Mouse (Mus musculus) stomach, postnatal 0 days (tissue): ENCODE measurements around the gene Tbc1d21. TPM values are rescaled to one million over a fixed set of nuclear protein-coding genes. Genes with fewer than 3 reads are reported as not detected.

Experiments used
- ATAC-seq: fragments of 200-750 bp; cut with Nextera tagmentation; 2 replicates; pipeline ENCODE4 v1.8.0; 2017; ENCODE audit not compliant: low FRiP score, low TSS enrichment
- DNase-seq: peaks from one replicate; pipeline ENCODE4 v3.0.0-alpha.2; 2016; ENCODE audit warnings: low spot score
- H3K27ac ChIP-seq: fragments of 300-500 bp; sonication (generic); replicated peaks from 2 replicates; pipeline ENCODE4 v1.5.1; 2014; ENCODE audit warnings: mild to moderate bottlenecking, control low read depth
- H3K27me3 ChIP-seq: fragments of 300-500 bp; sonication (generic); 2 replicates; pipeline ENCODE4 v1.6.1; 2014; ENCODE audit warnings: low read length; ENCODE audit not compliant: control insufficient read depth, insufficient read depth
- H3K36me3 ChIP-seq: fragments of 300-500 bp; sonication (generic); 2 replicates; pipeline ENCODE4 v1.6.1; 2014; ENCODE audit warnings: low read length, mixed read lengths; ENCODE audit not compliant: control insufficient read depth, insufficient read depth
- H3K4me1 ChIP-seq: fragments of 300-500 bp; sonication (generic); replicated peaks from 2 replicates; pipeline ENCODE4 v1.6.1; 2014; ENCODE audit warnings: antibody characterized with exemption; ENCODE audit not compliant: control insufficient read depth, insufficient read depth
- H3K4me2 ChIP-seq: fragments of 300-500 bp; sonication (generic); replicated peaks from 2 replicates; pipeline ENCODE4 v1.6.1; 2014; ENCODE audit warnings: low read depth, mild to moderate bottlenecking, control low read depth, moderate library complexity
- H3K4me3 ChIP-seq: fragments of 300-500 bp; sonication (generic); 2 replicates; pipeline ENCODE4 v1.5.1; 2014; ENCODE audit warnings: low read depth, low read length, control low read depth
- H3K9ac ChIP-seq: fragments of 300-500 bp; sonication (generic); 2 replicates; pipeline ENCODE4 v1.6.1; 2014; ENCODE audit warnings: mild to moderate bottlenecking, low read length, control low read depth, mixed read lengths
- H3K9me3 ChIP-seq: fragments of 300-500 bp; sonication (generic); 2 replicates; pipeline ENCODE4 v1.6.1; 2016; ENCODE audit warnings: low read length; ENCODE audit not compliant: control insufficient read depth
- CTCF ChIP-seq: IDR thresholded peaks from 2 replicates; pipeline ENCODE4 v1.5.1; 2016; ENCODE audit warnings: antibody characterized with exemption, low read depth, mild to moderate bottlenecking, moderate library complexity
- EP300 ChIP-seq: optimal IDR thresholded peaks from 2 replicates; pipeline ENCODE3; 2016; ENCODE audit warnings: antibody characterized with exemption
- WGBS: fragments of 180-500 bp; shearing (Covaris S2); extraction: QIAGEN DNeasy Blood & Tissue Kit; methylation state at CpG from one replicate; pipeline ENCODE4 v1.1.7; 2014; 5-methylcytosine and 5-hydroxymethylcytosine counted together
- polyA plus RNA-seq: library from polyadenylated mRNA; unstranded; fragments of >200 nt; fragmentation: Nextera tagmentation; extraction: Ambion mirVana; gene quantifications from 2 replicates; pipeline ENCODE4 v1.2.1, GENCODE M21; 2015

Tbc1d21 gene
- polyA plus RNA-seq, 1 experiment from 2014 or later = not detected

GRCm38 (mm10) chr9:58371914-58372313 is 1.7 kb upstream of the Tbc1d21 start:
- no peaks in the 10 kb centered on the region for H3K27me3 ChIP-seq
- H3K9ac ChIP-seq = no peak overlapping the region
- no peak overlapping the region for H3K4me3 ChIP-seq
- H3K9me3 ChIP-seq = no peaks in the 10 kb centered on the region
- H3K36me3 ChIP-seq = no peaks in the 10 kb centered on the region
- WGBS = 34% methylated on average over 8 of the region's 8 CpGs
- no peak for TF ChIP-seq EP300
- TF ChIP-seq CTCF = no peak
- no peaks in the 10 kb centered on the region for H3K4me1 ChIP-seq
- ATAC-seq = no peak
- no peak overlapping the region for H3K4me2 ChIP-seq
- no peak for DNase-seq
- H3K27ac ChIP-seq = no peak overlapping the region

- Histone ChIP-seq H3K4me2 (no peak overlapping the region), H3K4me1 (no peaks in the 10 kb centered on the region), H3K36me3 (no peaks in the 10 kb centered on the region), H3K9ac (no peak overlapping the region), H3K4me3 (no peak overlapping the region), H3K9me3 (no peaks in the 10 kb centered on the region), H3K27me3 (no peaks in the 10 kb centered on the region), H3K27ac (no peak overlapping the region)
- no peak for ATAC-seq
- DNase-seq = no peak
- WGBS = 53% methylated on average over 6 of the region's 6 CpGs
- no peak for TF ChIP-seq EP300
- TF ChIP-seq CTCF = peak; percentile 74
Measured at GRCm38 (mm10) chr9:58369644-58370043, 611 bp downstream of the Tbc1d21 start.

GRCm38 (mm10) chr9:58364325-58364724 is 5.9 kb downstream of the Tbc1d21 start:
- WGBS = 82% methylated on average over 8 of the region's 8 CpGs
- no peak overlapping the region for H3K4me3 ChIP-seq
- H3K9me3 ChIP-seq = no peaks in the 10 kb centered on the region
- no peak for TF ChIP-seq CTCF
- TF ChIP-seq EP300 = no peak
- no peaks in the 10 kb centered on the region for H3K27me3 ChIP-seq
- H3K36me3 ChIP-seq = no peaks in the 10 kb centered on the region
- H3K27ac ChIP-seq = no peak overlapping the region
- no peak overlapping the region for H3K9ac ChIP-seq
- no peak for DNase-seq
- no peak for ATAC-seq
- no peaks in the 10 kb centered on the region for H3K4me1 ChIP-seq
- no peak overlapping the region for H3K4me2 ChIP-seq

- Histone ChIP-seq H3K27me3 (no peaks in the 10 kb centered on the region), H3K4me2 (no peak overlapping the region), H3K27ac (no peak overlapping the region), H3K4me1 (no peaks in the 10 kb centered on the region), H3K9me3 (no peaks in the 10 kb centered on the region), H3K4me3 (no peak overlapping the region), H3K9ac (no peak overlapping the region), H3K36me3 (no peaks in the 10 kb centered on the region)
- no peak for DNase-seq
- TF ChIP-seq CTCF = no peak
- no peak for TF ChIP-seq EP300
- WGBS = 78% methylated on average over 7 of the region's 7 CpGs
- ATAC-seq = no peak
Measured at GRCm38 (mm10) chr9:58361956-58362355, 8.3 kb downstream of the Tbc1d21 start.

- TF ChIP-seq CTCF (no peak), EP300 (no peak)
- no peaks in the 10 kb centered on the region for H3K9me3 ChIP-seq
- H3K27ac ChIP-seq = no peak overlapping the region
- no peak for DNase-seq
- H3K9ac ChIP-seq = no peak overlapping the region
- H3K27me3 ChIP-seq = no peaks in the 10 kb centered on the region
- ATAC-seq = no peak
- H3K4me1 ChIP-seq = no peaks in the 10 kb centered on the region
- H3K4me2 ChIP-seq = no peak overlapping the region
- 64% methylated on average over 1 of the region's 1 CpGs for WGBS
- H3K4me3 ChIP-seq = no peak overlapping the region
- H3K36me3 ChIP-seq = no peaks in the 10 kb centered on the region
Measured at GRCm38 (mm10) chr9:58361373-58361772, 8.9 kb downstream of the Tbc1d21 start.

GRCm38 (mm10) chr9:58355262-58356050 is 14.8 kb downstream of the Tbc1d21 start:
- H3K9ac ChIP-seq = no peak overlapping the region
- TF ChIP-seq CTCF = no peak
- TF ChIP-seq EP300 = no peak
- no peaks in the 10 kb centered on the region for H3K27me3 ChIP-seq
- no peak overlapping the region for H3K4me3 ChIP-seq
- no peak overlapping the region for H3K4me2 ChIP-seq
- H3K36me3 ChIP-seq = no peaks in the 10 kb centered on the region
- H3K27ac ChIP-seq = no peak overlapping the region
- no peaks in the 10 kb centered on the region for H3K4me1 ChIP-seq
- 30% methylated on average over 6 of the region's 6 CpGs for WGBS
- DNase-seq = no peak
- ATAC-seq = no peak
- no peaks in the 10 kb centered on the region for H3K9me3 ChIP-seq
